Mouse (Mus musculus): ENCODE results near the gene Filip1l.

DNA sequence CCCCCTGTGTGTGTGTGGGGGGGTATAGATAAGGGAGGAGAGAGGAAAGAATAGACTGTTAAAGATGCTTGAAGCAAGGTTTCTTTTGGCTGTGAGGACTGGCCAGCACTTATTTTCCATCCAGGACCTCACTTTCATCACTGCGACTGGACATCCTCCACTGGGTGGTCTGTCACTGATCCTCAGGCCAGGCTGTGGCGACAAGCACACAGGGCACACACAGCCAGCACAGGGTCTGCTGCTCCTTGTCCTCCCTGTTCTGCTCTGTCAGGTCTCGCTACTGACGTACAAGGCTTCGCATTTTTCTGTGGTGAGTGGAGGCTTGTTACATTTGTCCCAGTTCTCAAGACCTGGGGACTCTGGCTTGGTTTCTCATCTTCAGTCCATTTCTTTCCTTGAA lies 66.4 kb downstream of the Filip1l start:
- TF ChIP-seq POLR2A (IDR thresholded peaks at IDR 0.05; ENCODE audit: low read depth, low read length): peak; percentile 36; the same call in 1 of the 2 replicates
- no peak for TF ChIP-seq CTCF (IDR thresholded peaks at IDR 0.05; ENCODE audit: borderline replicate concordance, insufficient read depth, low read length)
